Mouse (Mus musculus): ENCODE data around the gene Wdr31.

DNA sequence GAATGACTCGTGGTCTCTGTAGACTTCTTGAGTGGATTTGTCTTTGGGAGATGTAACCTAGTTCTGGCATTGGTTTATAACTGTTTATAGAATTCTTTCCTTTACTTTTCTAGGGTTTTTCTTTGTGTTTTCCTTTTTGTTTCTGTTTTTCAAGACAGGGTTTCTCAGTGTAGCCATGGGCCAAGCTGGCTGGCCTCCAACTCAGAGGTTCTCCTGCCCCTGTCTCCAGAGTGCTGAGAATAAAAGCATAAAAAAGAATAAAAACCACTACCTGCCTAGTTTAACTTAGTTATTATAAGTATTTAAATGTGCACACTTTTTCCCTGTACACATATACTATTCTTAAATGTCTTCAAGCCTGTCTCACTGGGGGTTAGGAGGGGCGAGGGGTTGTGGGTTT lies 60.4 kb downstream of the Wdr31 start:
- no peak for TF ChIP-seq CTCF (IDR thresholded peaks at IDR 0.05; ENCODE audit: control insufficient read depth, insufficient read depth, insufficient read length)
- TF ChIP-seq USF1 (IDR thresholded peaks at IDR 0.05; ENCODE audit: low read depth) = no peak
- TF ChIP-seq MYOD1 (IDR thresholded peaks at IDR 0.05; ENCODE audit: control insufficient read depth, insufficient read length, low read depth) = no peak
